Mouse (Mus musculus) ES-E14 (cell line): ENCODE measurements around the gene Hyal2.

Experiments
- CHD2 ChIP-seq: IDR thresholded peaks from 2 replicates; pipeline ENCODE4 v1.6.1; 2014; ENCODE audit warnings: mild to moderate bottlenecking, low read depth, low read length, inconsistent platforms
- HCFC1 ChIP-seq: IDR thresholded peaks from 2 replicates; pipeline ENCODE4 v1.6.1; 2012; ENCODE audit warnings: low read length, inconsistent platforms, borderline replicate concordance; ENCODE audit not compliant: insufficient read depth
- ZC3H11A ChIP-seq: IDR thresholded peaks from 2 replicates; pipeline ENCODE4 v1.6.1; 2012; ENCODE audit warnings: low read depth, mild to moderate bottlenecking, inconsistent platforms, low read length, borderline replicate concordance

- no peak for TF ChIP-seq ZC3H11A
- TF ChIP-seq HCFC1: no peak
- no peak for TF ChIP-seq CHD2
Measured at GRCm38 (mm10) chr9:107590058-107590772, 22.5 kb downstream of the Hyal2 start.
